Comparison of ENCODE assay signal across 29 mouse cellular contexts in genomic region chr9:37734310-37734709, GRCm38 (mm10). TPM values are rescaled to one million over a fixed set of nuclear protein-coding genes. Genes with fewer than 3 reads are reported as not detected.
"Had no signal": no experiment of that assay in that cellular context is flagged by ENCODE, and none has a peak within 500 bp of the region (broad histone marks: within the 10 kb centered on the region; RNA-seq: fewer than 3 reads in every experiment).

No protein-coding gene starts in this region.

- H3K27me3 ChIP-seq: limb, embryonic 13.5 days; liver, embryonic 13.5 days had no signal

- H3K4me3 ChIP-seq: limb, embryonic 13.5 days; liver, embryonic 13.5 days; midbrain, embryonic 10.5 days had no signal

- H3K36me3 ChIP-seq: limb, embryonic 13.5 days; liver, embryonic 13.5 days; midbrain, embryonic 10.5 days had no signal

- H3K4me1 ChIP-seq: limb, embryonic 13.5 days; liver, embryonic 13.5 days; midbrain, embryonic 10.5 days had no signal

- H3K9me3 ChIP-seq: limb, embryonic 13.5 days; liver, embryonic 13.5 days; midbrain, embryonic 10.5 days had no signal

- H3K27ac ChIP-seq: limb, embryonic 13.5 days; liver, embryonic 13.5 days; macrophage; midbrain, embryonic 10.5 days had no signal

- H3K9ac ChIP-seq: limb, embryonic 13.5 days; liver, embryonic 13.5 days had no signal

- H3K4me2 ChIP-seq: limb, embryonic 13.5 days; liver, embryonic 13.5 days had no signal

- DNase-seq: kidney, adult 2 months; kidney, postnatal 10 days; kidney, postnatal 4 days; left cerebral cortex, postnatal 4 days; liver, embryonic 13.5 days; lung, adult 2 months; midbrain, embryonic 14.5 days; thymus, adult 18-20 months; thymus, postnatal 36 days had no signal

RNA-seq across cellular contexts. Expression of gene Olfr874, which starts 10.6 kb away (rescaled TPM):
- total RNA-seq: layer of hippocampus, adult 18-20 months; layer of hippocampus, postnatal 14 days; left cerebral cortex, adult 8-10 months; left cerebral cortex, postnatal 14 days; left cerebral cortex, postnatal 4 days; liver, adult 2 months; megakaryocyte, adult 5-6 weeks; midbrain, postnatal 0 days had no signal
- polyA plus RNA-seq: kidney, adult 2 months; kidney, embryonic 14.5 days; liver, adult 2 months; liver, embryonic 13.5 days; liver, embryonic 16.5 days; lung, adult 2 months; lung, embryonic 16.5 days; macrophage; midbrain, embryonic 10.5 days; midbrain, embryonic 14.5 days; neural tube, embryonic 11.5 days; neural tube, embryonic 14.5 days; small intestine, adult 2 months; spleen, adult 2 months; stomach, embryonic 16.5 days; urinary bladder, adult 2 months had no signal

RNA-seq across cellular contexts. Expression of gene Olfr160, which starts 18.3 kb away (rescaled TPM):
- total RNA-seq: layer of hippocampus, adult 18-20 months; layer of hippocampus, postnatal 14 days; left cerebral cortex, adult 8-10 months; left cerebral cortex, postnatal 14 days; left cerebral cortex, postnatal 4 days; liver, adult 2 months; megakaryocyte, adult 5-6 weeks; midbrain, postnatal 0 days had no signal
- polyA plus RNA-seq: kidney, adult 2 months; kidney, embryonic 14.5 days; limb, embryonic 13.5 days; liver, adult 2 months; liver, embryonic 13.5 days; liver, embryonic 16.5 days; lung, adult 2 months; lung, embryonic 16.5 days; macrophage; midbrain, embryonic 10.5 days; midbrain, embryonic 14.5 days; midbrain, postnatal 0 days; neural tube, embryonic 11.5 days; neural tube, embryonic 14.5 days; small intestine, adult 2 months; spleen, adult 2 months; stomach, embryonic 16.5 days; testis, adult 2 months; urinary bladder, adult 2 months had no signal

RNA-seq across cellular contexts. Expression of gene Olfr875, which starts 37.3 kb away (rescaled TPM):
- total RNA-seq: layer of hippocampus, adult 18-20 months; layer of hippocampus, postnatal 14 days; left cerebral cortex, adult 8-10 months; left cerebral cortex, postnatal 14 days; left cerebral cortex, postnatal 4 days; liver, adult 2 months; megakaryocyte, adult 5-6 weeks; midbrain, postnatal 0 days had no signal
- polyA plus RNA-seq: kidney, adult 2 months; kidney, embryonic 14.5 days; limb, embryonic 13.5 days; liver, adult 2 months; liver, embryonic 13.5 days; liver, embryonic 16.5 days; lung, adult 2 months; lung, embryonic 16.5 days; macrophage; midbrain, embryonic 10.5 days; midbrain, embryonic 14.5 days; neural tube, embryonic 11.5 days; neural tube, embryonic 14.5 days; small intestine, adult 2 months; spleen, adult 2 months; stomach, embryonic 16.5 days; urinary bladder, adult 2 months had no signal
